Mouse (Mus musculus) midbrain, embryonic 14.5 days (tissue): Measurements from ENCODE around the gene Itga3. TPM values are rescaled to one million over a fixed set of nuclear protein-coding genes. Genes with fewer than 3 reads are reported as not detected.

Experiments used
- ATAC-seq: fragments of 200-750 bp; cut with Nextera tagmentation; 2 replicates; pipeline ENCODE4 v1.8.0; 2017; ENCODE audit warnings: moderate number of reproducible peaks, moderate library complexity; ENCODE audit not compliant: low FRiP score, low TSS enrichment
- DNase-seq: peaks from one replicate; pipeline ENCODE4 v3.0.0-alpha.2; 2015
- H3K27ac ChIP-seq: fragments of 300-500 bp; sonication (generic); replicated peaks from 2 replicates; pipeline ENCODE4 v1.5.1; 2014; ENCODE audit warnings: mild to moderate bottlenecking, low read depth, low read length, moderate library complexity
- H3K27me3 ChIP-seq: fragments of 300-500 bp; sonication (generic); 2 replicates; pipeline ENCODE4 v1.6.1; 2014; ENCODE audit warnings: low read length, control low read depth, mixed read lengths; ENCODE audit not compliant: control insufficient read depth, insufficient read depth
- H3K36me3 ChIP-seq: fragments of 300-500 bp; sonication (generic); 2 replicates; pipeline ENCODE4 v1.6.1; 2014; ENCODE audit warnings: low read length, control low read depth; ENCODE audit not compliant: control insufficient read depth, insufficient read depth
- H3K4me1 ChIP-seq: fragments of 300-500 bp; sonication (generic); 2 replicates; pipeline ENCODE4 v1.6.1; 2014; ENCODE audit warnings: mild to moderate bottlenecking, antibody characterized with exemption, low read length, control low read depth; ENCODE audit not compliant: control insufficient read depth, insufficient read depth
- H3K4me2 ChIP-seq: fragments of 300-500 bp; sonication (generic); 2 replicates; pipeline ENCODE4 v1.6.1; 2014; ENCODE audit warnings: mild to moderate bottlenecking, low read length, moderate library complexity
- H3K4me3 ChIP-seq: fragments of 300-500 bp; sonication (generic); replicated peaks from 2 replicates; pipeline ENCODE4 v1.5.1; 2014; ENCODE audit warnings: low read depth, low read length
- H3K9ac ChIP-seq: fragments of 300-500 bp; sonication (generic); replicated peaks from 2 replicates; pipeline ENCODE4 v1.6.1; 2014; ENCODE audit warnings: mild to moderate bottlenecking, low read length, moderate library complexity
- H3K9me3 ChIP-seq: fragments of 300-500 bp; sonication (generic); 2 replicates; pipeline ENCODE4 v1.6.1; 2016; ENCODE audit warnings: low read length, control low read depth, mixed read lengths; ENCODE audit not compliant: control insufficient read depth
- WGBS: fragments of 180-500 bp; shearing (Covaris S2); extraction: QIAGEN DNeasy Blood & Tissue Kit; methylation state at CpG from one replicate; pipeline ENCODE4 v1.1.7; 2014; 5-methylcytosine and 5-hydroxymethylcytosine counted together
- polyA plus RNA-seq: library from polyadenylated mRNA; unstranded; fragments of >200 nt; fragmentation: Nextera tagmentation; extraction: Ambion mirVana; gene quantifications from 2 replicates; pipeline ENCODE4 v1.2.1, GENCODE M21; 2014

The Itga3 gene
- polyA plus RNA-seq, 1 experiment from 2014 or later, result 11.7 TPM

DNA sequence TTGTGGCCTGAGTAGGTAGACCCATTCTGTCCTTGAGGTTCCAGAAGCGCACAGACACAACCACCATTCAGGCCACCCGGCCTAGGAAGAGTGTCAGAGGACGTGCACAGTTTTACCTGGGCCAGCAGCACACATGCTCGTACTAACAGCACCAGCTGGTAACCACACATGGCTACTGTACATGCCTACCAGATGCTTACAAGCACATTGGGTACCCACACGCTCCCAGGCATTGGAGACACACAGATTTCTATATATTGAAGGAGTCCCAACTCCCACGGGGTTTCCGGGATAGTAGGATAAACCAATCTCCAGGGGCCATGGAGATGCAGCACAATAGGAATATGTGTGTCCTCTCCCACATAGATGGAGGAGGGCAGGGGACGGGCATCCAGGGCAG is 73.9 kb downstream of the Itga3 start:
- WGBS, result 95% methylated on average over 8 of the region's 8 CpGs
- Histone ChIP-seq H3K9me3 (no peaks in the 10 kb centered on the region), H3K27me3 (no peaks in the 10 kb centered on the region), H3K4me1 (peaks cover 20% of the 10 kb centered on the region), H3K4me3 (no peak overlapping the region), H3K9ac (no peak overlapping the region), H3K27ac (no peak overlapping the region), H3K4me2 (no peak overlapping the region), H3K36me3 (peaks cover 80% of the 10 kb centered on the region)
- no peak for ATAC-seq
- DNase-seq, result no peak

DNA sequence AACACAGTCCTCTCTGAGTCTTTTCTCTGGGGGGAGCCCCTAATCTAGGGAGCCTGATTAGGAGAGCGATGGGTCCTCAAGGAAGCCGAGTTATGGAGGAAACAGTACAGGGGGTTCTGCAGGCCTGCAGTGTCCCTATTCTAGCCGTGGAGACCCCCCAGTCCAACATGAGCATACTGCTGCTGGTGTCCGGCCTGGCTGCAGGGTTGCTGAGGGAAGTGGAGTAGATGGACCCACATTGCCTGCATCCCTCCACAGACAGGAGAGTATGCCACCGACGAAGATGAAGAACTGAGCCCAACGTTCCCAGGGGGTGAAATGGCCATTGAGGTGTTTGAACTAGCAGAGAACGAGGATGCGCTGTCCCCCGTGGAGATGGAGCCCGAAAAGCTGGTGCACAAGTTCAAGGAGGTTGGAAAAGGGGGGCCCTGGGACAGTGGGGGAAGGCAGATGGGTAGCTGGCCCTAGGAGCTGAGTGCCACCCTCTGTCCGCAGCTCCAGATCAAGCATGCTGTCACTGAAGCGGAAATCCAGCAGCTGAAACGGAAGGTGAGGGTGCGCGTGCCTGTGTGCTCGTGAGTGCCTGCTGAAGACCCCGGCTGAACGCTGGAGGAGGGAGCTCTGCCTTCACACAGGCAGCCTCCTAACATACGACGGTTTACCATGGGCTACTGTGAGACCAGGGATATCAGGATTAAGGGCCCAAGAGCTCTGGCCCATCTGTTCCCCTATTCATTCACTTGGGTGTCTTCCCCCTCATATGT is 74.8 kb downstream of the Itga3 start:
- 89% methylated on average over 21 of the region's 21 CpGs for WGBS
- no peak overlapping the region for H3K4me3 ChIP-seq
- peaks cover 89% of the 10 kb centered on the region for H3K36me3 ChIP-seq
- H3K9ac ChIP-seq, result no peak overlapping the region
- H3K27ac ChIP-seq, result no peak overlapping the region
- no peak for ATAC-seq
- H3K4me2 ChIP-seq, result no peak overlapping the region
- H3K9me3 ChIP-seq, result no peaks in the 10 kb centered on the region
- DNase-seq, result no peak
- peaks cover 16% of the 10 kb centered on the region for H3K4me1 ChIP-seq
- H3K27me3 ChIP-seq, result no peaks in the 10 kb centered on the region

DNA sequence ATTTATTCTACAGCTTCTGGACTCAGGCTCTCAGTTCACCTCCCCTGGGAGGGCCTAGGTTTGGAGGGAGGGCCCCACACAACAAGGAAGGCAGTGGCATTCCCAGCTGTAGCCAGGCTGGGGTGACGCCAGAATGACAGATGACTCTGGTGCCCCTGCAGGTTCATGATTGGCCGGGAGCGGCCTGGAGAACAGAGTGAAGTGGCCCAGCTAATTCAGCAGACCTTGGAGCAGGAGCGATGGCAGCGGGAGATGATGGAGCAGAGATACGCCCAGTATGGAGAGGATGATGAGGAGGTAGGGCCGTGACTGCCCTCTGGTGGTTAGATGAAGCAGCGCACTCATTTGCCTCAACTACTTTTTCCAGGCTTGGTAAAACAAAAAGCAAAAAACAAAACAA is 75.5 kb downstream of the Itga3 start:
- Histone ChIP-seq H3K9ac (no peak overlapping the region), H3K4me2 (peak overlapping the region; percentile 21), H3K9me3 (no peaks in the 10 kb centered on the region), H3K27me3 (no peaks in the 10 kb centered on the region), H3K36me3 (peaks cover 96% of the 10 kb centered on the region), H3K27ac (peak overlapping the region; percentile 78), H3K4me1 (peaks cover 12% of the 10 kb centered on the region), H3K4me3 (no peak overlapping the region)
- 2% methylated on average over 8 of the region's 8 CpGs for WGBS
- peak; percentile 85 for DNase-seq
- ATAC-seq, result peak; percentile 62; the same call in 1 of the 2 replicates

- H3K9me3 ChIP-seq, result no peaks in the 10 kb centered on the region
- peaks cover 92% of the 10 kb centered on the region for H3K36me3 ChIP-seq
- H3K27ac ChIP-seq, result peak overlapping the region; percentile 78
- ATAC-seq (no peak), DNase-seq (no peak)
- peak overlapping the region; percentile 21 for H3K4me2 ChIP-seq
- whole genome bisulfite sequencing, result 54% methylated on average over 4 of the region's 4 CpGs
- no peak overlapping the region for H3K4me3 ChIP-seq
- no peak overlapping the region for H3K9ac ChIP-seq
- H3K4me1 ChIP-seq, result peaks cover 14% of the 10 kb centered on the region
- no peaks in the 10 kb centered on the region for H3K27me3 ChIP-seq
Measured at GRCm38 (mm10) chr11:95000548-95000947, 76.1 kb downstream of the Itga3 start.

GRCm38 (mm10) chr11:95000128-95000527 is 76.5 kb downstream of the Itga3 start:
- peaks cover 88% of the 10 kb centered on the region for H3K36me3 ChIP-seq

DNA sequence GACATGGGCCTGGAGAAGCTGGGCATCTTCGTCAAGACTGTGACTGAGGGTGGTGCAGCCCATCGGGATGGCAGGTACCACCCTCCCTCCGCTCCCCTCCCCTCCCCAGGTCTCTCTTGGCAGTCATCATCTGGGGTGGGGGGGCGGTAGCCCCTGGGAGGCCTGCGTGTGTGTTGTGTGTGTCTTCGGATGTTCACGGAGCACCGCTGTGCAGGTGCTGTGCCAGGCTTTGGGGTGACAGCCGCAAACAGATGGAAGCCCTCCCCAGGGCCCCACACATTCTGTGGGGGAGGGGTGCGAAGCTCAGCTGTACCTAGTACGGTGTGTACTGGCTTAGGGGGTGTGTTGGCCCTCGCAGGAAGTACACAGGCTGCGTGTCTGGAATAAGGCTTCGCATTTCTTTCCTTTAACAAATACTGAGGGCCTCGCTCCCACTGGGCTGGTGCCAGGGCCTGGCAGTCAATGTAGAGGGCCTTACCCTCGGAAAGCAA is 78.5 kb downstream of the Itga3 start:
- Histone ChIP-seq H3K4me2 (no peak overlapping the region), H3K9me3 (no peaks in the 10 kb centered on the region), H3K27ac (no peak overlapping the region), H3K4me1 (peaks cover 39% of the 10 kb centered on the region), H3K4me3 (no peak overlapping the region), H3K27me3 (no peaks in the 10 kb centered on the region), H3K9ac (no peak overlapping the region), H3K36me3 (peaks cover 67% of the 10 kb centered on the region)
- ATAC-seq (no peak), DNase-seq (no peak)
- WGBS, result 80% methylated on average over 16 of the region's 16 CpGs

More at GRCm38 (mm10) chr11:95000128-95000527, 76.5 kb downstream of the Itga3 start:
- no peak overlapping the region for H3K9ac ChIP-seq
- H3K9me3 ChIP-seq, result no peaks in the 10 kb centered on the region
- DNase-seq (no peak), ATAC-seq (no peak)
- H3K4me2 ChIP-seq, result no peak overlapping the region
- H3K27me3 ChIP-seq, result no peaks in the 10 kb centered on the region
- peak overlapping the region; percentile 78; the same call in 1 of the 2 replicates for H3K27ac ChIP-seq
- 80% methylated on average over 8 of the region's 8 CpGs for WGBS
- H3K4me3 ChIP-seq, result no peak overlapping the region
- peaks cover 19% of the 10 kb centered on the region for H3K4me1 ChIP-seq

- H3K9ac ChIP-seq, result no peak overlapping the region
- ATAC-seq (no peak), DNase-seq (no peak)
- H3K4me3 ChIP-seq, result no peak overlapping the region
- no peaks in the 10 kb centered on the region for H3K27me3 ChIP-seq
- H3K27ac ChIP-seq, result no peak overlapping the region
- H3K36me3 ChIP-seq, result peaks cover 62% of the 10 kb centered on the region
- WGBS, result 77% methylated on average over 5 of the region's 5 CpGs
- H3K9me3 ChIP-seq, result no peaks in the 10 kb centered on the region
- H3K4me1 ChIP-seq, result peaks cover 42% of the 10 kb centered on the region
- no peak overlapping the region for H3K4me2 ChIP-seq
Measured at GRCm38 (mm10) chr11:94997596-94997995, 79.0 kb downstream of the Itga3 start.

DNA sequence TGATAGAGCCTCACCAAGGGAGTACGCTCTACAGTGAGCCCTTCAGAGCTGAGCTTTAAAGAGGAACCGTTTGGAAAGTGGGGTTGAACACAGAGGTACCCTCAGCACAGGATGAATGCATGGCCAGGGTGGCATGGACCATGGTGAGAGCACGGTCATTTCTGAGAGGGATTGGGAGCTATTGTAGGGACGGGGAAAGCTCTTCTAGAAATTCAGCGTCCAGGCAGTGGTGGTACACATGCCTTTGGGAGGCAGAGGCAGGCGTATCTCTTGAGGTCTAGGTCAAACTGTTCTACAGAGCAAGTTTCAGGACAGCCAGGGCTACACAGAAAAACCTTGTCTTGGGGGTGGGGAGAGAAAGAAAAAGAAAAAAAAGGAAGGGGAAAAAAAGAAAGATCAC is 79.6 kb downstream of the Itga3 start:
- peaks cover 56% of the 10 kb centered on the region for H3K36me3 ChIP-seq
- WGBS, result 95% methylated on average over 6 of the region's 6 CpGs

DNA sequence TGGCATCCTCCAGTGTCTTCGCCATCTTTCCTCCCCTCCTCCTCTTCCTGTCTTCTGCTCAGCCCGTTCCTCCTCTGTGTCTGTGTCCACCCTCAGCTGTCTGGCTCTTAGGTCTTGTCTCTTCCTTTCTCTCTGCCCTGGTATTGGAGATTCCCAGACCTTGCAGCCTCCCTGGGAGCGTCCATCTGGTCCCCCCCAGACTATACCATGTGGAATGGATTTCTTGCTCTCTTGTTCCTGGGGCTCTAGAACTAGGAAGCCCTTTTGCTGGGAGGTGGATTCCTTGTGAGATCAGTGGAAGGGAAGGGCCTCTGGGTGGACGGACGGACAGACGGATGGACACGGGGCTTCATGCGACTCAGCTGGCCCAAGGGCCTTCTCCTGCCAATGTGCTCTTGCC is 80.5 kb downstream of the Itga3 start:
- ATAC-seq, result no peak
- no peaks in the 10 kb centered on the region for H3K27me3 ChIP-seq
- peaks cover 41% of the 10 kb centered on the region for H3K4me1 ChIP-seq
- H3K9me3 ChIP-seq, result no peaks in the 10 kb centered on the region
- H3K4me3 ChIP-seq, result 0 out of 2 replicates have a peak overlapping the region, but pooled peaks have one; percentile 5
- DNase-seq, result no peak
- peaks cover 49% of the 10 kb centered on the region for H3K36me3 ChIP-seq
- H3K4me2 ChIP-seq, result peak overlapping the region; percentile 97
- WGBS, result 90% methylated on average over 8 of the region's 8 CpGs
- H3K9ac ChIP-seq, result 0 out of 2 replicates have a peak overlapping the region, but pooled peaks have one; percentile 39
- H3K27ac ChIP-seq, result no peak overlapping the region

More for the DNA sequence above, 79.6 kb downstream of the Itga3 start:
- DNase-seq, result no peak
- Histone ChIP-seq H3K4me1 (peaks cover 42% of the 10 kb centered on the region), H3K4me2 (no peak overlapping the region), H3K9ac (no peak overlapping the region), H3K4me3 (no peak overlapping the region), H3K27ac (no peak overlapping the region), H3K9me3 (no peaks in the 10 kb centered on the region), H3K27me3 (no peaks in the 10 kb centered on the region)
- ATAC-seq, result no peak
